Mouse (Mus musculus) stomach, embryonic 15.5 days (tissue): ENCODE results near the gene Gm6525. TPM values are rescaled to one million over a fixed set of nuclear protein-coding genes. Genes with fewer than 3 reads are reported as not detected.

Source experiments
- ATAC-seq: fragments of 200-750 bp; cut with Nextera tagmentation; 2 replicates; pipeline ENCODE4 v1.8.0; 2017; ENCODE audit warnings: low read depth, moderate number of reproducible peaks, moderate TSS enrichment; ENCODE audit not compliant: insufficient read depth, low FRiP score
- H3K27ac ChIP-seq: fragments of 300-500 bp; sonication (generic); 2 replicates; pipeline ENCODE4 v1.5.1; 2015; ENCODE audit warnings: mild to moderate bottlenecking, inconsistent platforms
- H3K27me3 ChIP-seq: fragments of 300-500 bp; sonication (generic); replicated peaks from 2 replicates; pipeline ENCODE4 v1.6.1; 2015; ENCODE audit warnings: inconsistent platforms
- H3K36me3 ChIP-seq: fragments of 300-500 bp; sonication (generic); 2 replicates; pipeline ENCODE4 v1.6.1; 2015; ENCODE audit warnings: inconsistent platforms
- H3K4me1 ChIP-seq: fragments of 300-500 bp; sonication (generic); 2 replicates; pipeline ENCODE4 v1.6.1; 2015; ENCODE audit warnings: inconsistent platforms
- H3K4me2 ChIP-seq: fragments of 300-500 bp; sonication (generic); 2 replicates; pipeline ENCODE4 v1.6.1; 2015; ENCODE audit warnings: mild to moderate bottlenecking, inconsistent platforms
- H3K4me3 ChIP-seq: fragments of 300-500 bp; sonication (generic); replicated peaks from 2 replicates; pipeline ENCODE4 v1.5.1; 2015; ENCODE audit warnings: inconsistent platforms
- H3K9ac ChIP-seq: fragments of 300-500 bp; sonication (generic); 2 replicates; pipeline ENCODE4 v1.6.1; 2015; ENCODE audit warnings: inconsistent platforms
- H3K9me3 ChIP-seq: fragments of 300-500 bp; sonication (generic); 2 replicates; pipeline ENCODE4 v1.6.1; 2016; ENCODE audit warnings: inconsistent platforms
- WGBS: fragments of 180-500 bp; shearing (Covaris S2); methylation state at CpG from one replicate; pipeline ENCODE4 v1.1.7; 2015; 5-methylcytosine and 5-hydroxymethylcytosine counted together
- polyA plus RNA-seq: library from polyadenylated mRNA; unstranded; fragments of >200 nt; fragmentation: Nextera tagmentation; extraction: Ambion mirVana; gene quantifications from 2 replicates; pipeline ENCODE4 v1.2.1, GENCODE M21; 2015

Gene Gm6525
- 0.81 and 1.2 TPM in 2 replicates for polyA plus RNA-seq

DNA sequence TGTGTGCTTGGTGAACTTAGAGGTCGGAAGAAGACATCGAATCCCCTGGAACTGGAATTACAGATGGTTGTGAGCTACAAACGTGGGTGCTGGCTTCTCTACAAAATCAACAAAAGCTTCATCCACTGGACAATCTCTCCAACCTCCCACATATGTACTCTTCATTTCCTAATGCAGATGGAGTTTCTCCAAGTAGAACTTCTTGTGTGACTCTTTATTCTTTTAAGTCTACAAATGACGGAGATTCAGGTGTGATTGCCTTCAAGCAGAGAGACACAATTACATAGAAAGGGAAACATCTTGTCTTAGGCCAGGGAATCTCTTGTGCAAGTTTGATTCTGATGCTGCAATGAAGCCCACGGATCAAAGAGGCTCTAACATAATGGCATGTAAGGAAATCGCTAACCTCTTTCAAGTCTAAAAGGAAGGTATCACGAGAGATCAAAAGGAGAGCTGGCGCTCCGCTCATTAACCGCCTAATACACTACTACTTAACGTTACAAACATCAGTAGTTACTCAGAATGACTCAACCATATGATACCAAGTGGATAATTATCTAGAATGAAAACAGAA is at the start of gene Gm6525:
Gene Gm6525, plus strand, starts transcription at position 524 of the 574 bp plus-strand sequence.
- 0 out of 2 replicates have a peak, but pooled peaks cover 3% of the 10 kb centered on the region for H3K4me1 ChIP-seq
- no peak for ATAC-seq
- no peaks in the 10 kb centered on the region for H3K9me3 ChIP-seq
- no peak within 1 kb of the TSS for H3K4me2 ChIP-seq
- H3K36me3 ChIP-seq, result no peaks in the 10 kb centered on the region
- no peak within 1 kb of the TSS for H3K9ac ChIP-seq
- H3K4me3 ChIP-seq, result no peak within 1 kb of the TSS
- no peak within 1 kb of the TSS for H3K27ac ChIP-seq
- 84% methylated on average over 11 of the region's 11 CpGs for WGBS
- H3K27me3 ChIP-seq, result no peaks in the 10 kb centered on the region

- no peak overlapping the region for H3K4me2 ChIP-seq
- no peak overlapping the region for H3K27ac ChIP-seq
- no peak overlapping the region for H3K9ac ChIP-seq
- H3K4me3 ChIP-seq, result no peak overlapping the region
- no peak for ATAC-seq
- peaks cover 5% of the 10 kb centered on the region; the same call in 1 of the 2 replicates for H3K4me1 ChIP-seq
- no peaks in the 10 kb centered on the region for H3K27me3 ChIP-seq
- H3K36me3 ChIP-seq, result no peaks in the 10 kb centered on the region
- WGBS, result 51% methylated on average over 6 of the region's 6 CpGs
- H3K9me3 ChIP-seq, result no peaks in the 10 kb centered on the region
Measured at GRCm38 (mm10) chr3:84125704-84126289, 48.1 kb upstream of the Gm6525 start.

DNA sequence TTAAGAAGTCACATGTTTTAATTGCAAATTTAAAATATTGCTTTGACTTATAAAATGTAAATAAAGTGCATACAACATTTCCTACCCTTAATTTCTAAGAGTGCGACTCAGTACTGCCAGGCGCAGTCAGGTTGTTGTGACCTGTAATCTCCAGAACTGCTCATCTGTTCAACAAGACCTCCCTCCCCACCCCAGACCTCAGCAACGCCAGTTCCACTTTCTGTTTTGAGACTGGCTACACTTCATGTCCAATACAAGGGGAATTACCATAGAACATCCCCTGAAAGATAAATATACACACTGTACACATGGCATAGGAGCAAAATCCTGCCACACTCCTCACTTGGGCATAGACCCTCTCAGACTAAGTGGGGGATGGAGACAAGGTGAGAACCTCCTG is 47.2 kb upstream of the Gm6525 start:
- WGBS, result 77% methylated on average over 3 of the region's 3 CpGs
- no peak overlapping the region for H3K9ac ChIP-seq
- no peaks in the 10 kb centered on the region for H3K27me3 ChIP-seq
- no peak overlapping the region for H3K4me3 ChIP-seq
- H3K4me1 ChIP-seq, result peaks cover 5% of the 10 kb centered on the region; the same call in 1 of the 2 replicates
- H3K27ac ChIP-seq, result no peak overlapping the region
- H3K9me3 ChIP-seq, result no peaks in the 10 kb centered on the region
- H3K36me3 ChIP-seq, result no peaks in the 10 kb centered on the region
- no peak overlapping the region for H3K4me2 ChIP-seq
- no peak for ATAC-seq

DNA sequence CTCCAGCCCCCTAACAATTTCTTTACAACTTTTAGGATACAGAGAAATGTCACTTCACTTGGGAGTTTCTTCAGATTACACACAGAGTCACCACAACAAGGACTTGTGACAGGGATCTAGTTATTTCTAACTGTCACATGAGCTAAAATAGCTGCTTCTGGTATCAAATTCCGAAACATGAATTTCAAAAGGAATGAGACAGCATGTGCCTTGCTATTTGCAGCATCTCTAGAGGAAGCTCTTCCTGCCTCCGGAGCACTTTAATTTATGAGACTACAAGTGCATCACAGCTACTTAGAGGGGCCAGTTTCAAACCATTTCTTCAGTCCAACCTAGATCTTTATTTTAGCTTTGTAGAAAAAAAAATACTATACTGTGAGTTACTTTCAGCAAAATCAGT is 46.5 kb upstream of the Gm6525 start:
- WGBS, result 74% methylated on average over 2 of the region's 2 CpGs
- Histone ChIP-seq H3K4me3 (no peak overlapping the region), H3K36me3 (no peaks in the 10 kb centered on the region), H3K27ac (no peak overlapping the region), H3K9me3 (no peaks in the 10 kb centered on the region), H3K27me3 (no peaks in the 10 kb centered on the region), H3K4me1 (peaks cover 5% of the 10 kb centered on the region; the same call in 1 of the 2 replicates), H3K9ac (no peak overlapping the region), H3K4me2 (no peak overlapping the region)
- no peak for ATAC-seq

GRCm38 (mm10) chr3:84128871-84129870 is 44.7 kb upstream of the Gm6525 start:
- Histone ChIP-seq H3K9me3 (no peaks in the 10 kb centered on the region), H3K9ac (no peak overlapping the region), H3K4me3 (no peak overlapping the region), H3K27ac (peak overlapping the region; percentile 0; the same call in 1 of the 2 replicates), H3K4me1 (peaks cover 5% of the 10 kb centered on the region; the same call in 1 of the 2 replicates), H3K27me3 (no peaks in the 10 kb centered on the region), H3K36me3 (no peaks in the 10 kb centered on the region), H3K4me2 (no peak overlapping the region)
- 0 out of 2 replicates have a peak, but pooled peaks have one; percentile 27 for ATAC-seq
- 59% methylated on average over 11 of the region's 11 CpGs for WGBS

GRCm38 (mm10) chr3:84130776-84131175 is 43.1 kb upstream of the Gm6525 start:
- ATAC-seq, result no peak

DNA sequence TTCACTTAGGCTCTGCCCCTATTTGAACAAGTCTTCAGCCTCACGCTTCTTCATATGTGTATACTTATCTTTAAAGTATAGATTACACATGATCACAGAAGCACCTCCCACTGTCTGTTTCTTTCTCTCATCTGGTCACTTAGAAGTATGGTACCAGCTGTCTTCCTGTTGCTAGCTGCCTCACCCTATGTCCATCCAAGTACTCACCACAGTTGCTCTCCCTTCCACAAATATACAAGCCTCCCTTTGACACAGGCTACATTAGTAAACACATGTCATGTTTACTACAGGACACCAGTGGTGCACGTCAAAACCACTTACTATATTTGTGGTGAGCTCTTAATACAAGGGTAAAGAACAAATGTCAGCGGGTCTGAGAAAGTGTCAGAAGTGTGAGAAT is 42.5 kb upstream of the Gm6525 start:
- Histone ChIP-seq H3K9ac (no peak overlapping the region), H3K27me3 (no peaks in the 10 kb centered on the region)

More at GRCm38 (mm10) chr3:84130776-84131175, 43.1 kb upstream of the Gm6525 start:
- H3K4me1 ChIP-seq, result peaks cover 4% of the 10 kb centered on the region; the same call in 1 of the 2 replicates
- H3K4me2 ChIP-seq, result no peak overlapping the region
- H3K9ac ChIP-seq, result no peak overlapping the region
- H3K9me3 ChIP-seq, result no peaks in the 10 kb centered on the region
- H3K27me3 ChIP-seq, result no peaks in the 10 kb centered on the region
- no peak overlapping the region for H3K27ac ChIP-seq
- H3K36me3 ChIP-seq, result no peaks in the 10 kb centered on the region
- 39% methylated on average over 5 of the region's 5 CpGs for WGBS
- H3K4me3 ChIP-seq, result no peak overlapping the region

DNA sequence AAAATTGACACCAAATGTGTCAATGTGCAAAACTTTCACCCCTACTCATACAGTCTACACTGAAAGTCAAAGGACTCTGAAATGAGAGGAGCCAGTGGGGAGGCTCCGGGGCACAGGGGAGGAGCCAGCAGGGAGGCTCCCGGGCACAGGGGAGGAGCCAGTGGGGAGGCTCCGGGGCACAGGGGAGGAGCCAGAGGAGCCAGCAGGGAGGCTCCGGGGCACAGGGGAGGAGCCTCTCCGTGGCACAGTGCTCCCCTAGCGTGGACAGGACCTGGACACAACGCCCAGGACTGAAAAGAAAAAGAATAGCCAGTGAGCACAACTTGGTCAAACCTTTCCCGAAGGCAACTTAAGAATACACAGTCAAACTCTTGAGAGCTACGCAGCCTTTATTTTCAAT is 38.5 kb upstream of the Gm6525 start:
- ATAC-seq, result peak; percentile 95
- no peak overlapping the region for H3K4me3 ChIP-seq
- 37% methylated on average over 9 of the region's 9 CpGs for whole genome bisulfite sequencing
- H3K9me3 ChIP-seq, result no peaks in the 10 kb centered on the region
- H3K4me1 ChIP-seq, result no peaks in the 10 kb centered on the region
- no peak overlapping the region for H3K9ac ChIP-seq
- no peaks in the 10 kb centered on the region for H3K36me3 ChIP-seq
- no peaks in the 10 kb centered on the region for H3K27me3 ChIP-seq
- H3K4me2 ChIP-seq, result 0 out of 2 replicates have a peak overlapping the region, but pooled peaks have one; percentile 22
- H3K27ac ChIP-seq, result no peak overlapping the region

More for the DNA sequence above, 42.5 kb upstream of the Gm6525 start:
- Histone ChIP-seq H3K4me2 (no peak overlapping the region), H3K4me3 (no peak overlapping the region), H3K27ac (no peak overlapping the region), H3K4me1 (peaks cover 3% of the 10 kb centered on the region; the same call in 1 of the 2 replicates), H3K36me3 (no peaks in the 10 kb centered on the region), H3K9me3 (no peaks in the 10 kb centered on the region)
- ATAC-seq, result no peak
- 66% methylated on average over 3 of the region's 3 CpGs for WGBS

- Histone ChIP-seq H3K9me3 (no peaks in the 10 kb centered on the region), H3K4me2 (0 out of 2 replicates have a peak overlapping the region, but pooled peaks have one; percentile 22), H3K36me3 (no peaks in the 10 kb centered on the region), H3K27ac (no peak overlapping the region), H3K9ac (no peak overlapping the region), H3K4me3 (no peak overlapping the region), H3K4me1 (no peaks in the 10 kb centered on the region), H3K27me3 (no peaks in the 10 kb centered on the region)
- WGBS, result 61% methylated on average over 6 of the region's 6 CpGs
- ATAC-seq, result no peak
Measured at GRCm38 (mm10) chr3:84135933-84136332, 38.0 kb upstream of the Gm6525 start.

GRCm38 (mm10) chr3:84136509-84136908 is 37.4 kb upstream of the Gm6525 start:
- no peak overlapping the region for H3K9ac ChIP-seq
- 70% methylated on average over 7 of the region's 7 CpGs for WGBS
- H3K36me3 ChIP-seq, result no peaks in the 10 kb centered on the region
- no peaks in the 10 kb centered on the region for H3K4me1 ChIP-seq
- H3K27me3 ChIP-seq, result no peaks in the 10 kb centered on the region
- H3K27ac ChIP-seq, result no peak overlapping the region
- no peak overlapping the region for H3K4me3 ChIP-seq
- no peak for ATAC-seq
- H3K9me3 ChIP-seq, result no peaks in the 10 kb centered on the region
- no peak overlapping the region for H3K4me2 ChIP-seq

DNA sequence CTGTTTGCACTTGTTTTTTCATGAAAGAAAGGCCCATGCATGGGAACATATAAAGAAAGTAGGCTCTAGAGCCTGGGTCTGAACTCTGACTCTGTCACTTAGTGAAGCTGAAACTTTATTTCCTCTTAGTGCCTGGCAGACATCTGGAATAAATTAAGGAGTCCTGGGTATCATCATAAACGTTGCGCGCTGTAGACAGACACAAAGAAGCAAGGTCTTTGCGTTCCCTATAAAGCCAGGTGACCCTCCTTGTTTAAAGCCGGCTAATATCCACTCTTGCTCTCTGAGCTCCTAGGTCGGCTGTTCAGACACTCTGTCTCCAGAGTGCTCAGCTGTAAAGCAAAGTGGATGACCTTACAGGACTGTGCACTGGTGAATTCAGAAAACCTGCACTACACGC is 33.0 kb upstream of the Gm6525 start:
- Histone ChIP-seq H3K4me1 (no peaks in the 10 kb centered on the region), H3K27me3 (no peaks in the 10 kb centered on the region), H3K36me3 (no peaks in the 10 kb centered on the region), H3K4me2 (no peak overlapping the region), H3K9me3 (no peaks in the 10 kb centered on the region), H3K4me3 (no peak overlapping the region), H3K27ac (no peak overlapping the region), H3K9ac (no peak overlapping the region)
- WGBS, result 53% methylated on average over 7 of the region's 7 CpGs
- ATAC-seq, result no peak
